Mouse (Mus musculus) left cerebral cortex, adult 9 months (tissue): ENCODE measurements around the gene 2410015M20Rik.
"Not testable (repeated sequence)": the region's sequence is repeated elsewhere in the genome, so short reads cannot be mapped to it uniquely, and the experiment has no call there.

Experiments used
- DNase-seq, 2 experiments: peaks; one replicate each; pipeline ENCODE4 v3.0.0; 2022; ENCODE audit warnings: low spot score in 2 of 2

The 2410015M20Rik gene

DNA sequence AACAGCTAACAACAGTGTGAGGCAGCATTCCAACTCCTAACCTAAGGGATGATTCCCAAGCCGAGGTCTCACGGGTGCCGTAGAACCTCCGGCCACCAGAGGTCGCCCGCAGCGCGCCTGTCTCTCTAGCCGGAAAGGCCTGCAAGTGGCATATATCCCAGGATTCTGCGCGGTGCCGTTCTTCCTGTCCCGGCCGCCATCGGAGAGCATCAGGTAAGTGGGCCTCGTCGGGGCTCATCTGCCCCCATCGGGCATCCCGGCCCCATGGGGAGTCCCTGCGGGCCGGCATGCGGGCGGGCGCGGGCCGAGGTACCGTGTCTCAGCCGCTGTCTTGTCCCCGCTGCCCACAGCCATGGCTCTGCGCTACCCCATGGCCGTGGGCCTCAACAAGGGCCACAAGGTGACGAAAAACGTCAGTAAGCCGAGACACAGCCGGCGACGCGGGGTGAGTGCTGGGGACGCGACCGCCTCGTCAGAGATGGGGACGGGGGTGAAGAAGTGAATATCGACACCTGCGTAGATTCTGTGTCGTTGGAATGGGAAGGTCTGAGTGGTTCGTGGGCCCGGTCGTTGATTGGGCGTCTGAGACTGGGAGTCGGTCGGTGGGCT is 3.8 kb upstream of the 2410015M20Rik start, which contains the start of gene Rpl36:
Rpl36 (plus strand) TSS at position 181 of the 609 bp plus-strand sequence.
- DNase-seq = peak; percentile 85 to 97

DNA sequence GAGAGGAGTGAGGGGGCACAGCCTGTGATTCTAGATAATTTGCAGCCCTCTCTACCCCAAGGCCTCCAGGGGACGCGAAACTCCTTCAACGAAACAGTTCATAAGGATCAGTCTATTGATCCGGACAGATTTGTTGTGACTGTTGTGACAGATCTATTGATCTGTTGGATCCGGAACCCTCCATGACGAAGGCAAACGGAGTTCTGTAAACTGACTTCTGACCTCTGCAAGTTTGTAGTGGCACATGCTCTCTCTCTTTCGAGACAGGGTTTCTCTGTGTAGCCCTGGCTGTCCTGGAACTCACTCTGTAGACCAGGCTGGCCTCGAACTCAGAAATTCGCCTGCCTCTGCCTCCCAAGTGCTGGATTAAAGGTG is 3.0 kb upstream of the 2410015M20Rik start:
- not testable (repeated sequence) for DNase-seq

GRCm38 (mm10) chr17:56611861-56612564 is 2.4 kb upstream of the 2410015M20Rik start:
- no peak for DNase-seq

- DNase-seq = no peak
Measured at GRCm38 (mm10) chr17:56611323-56611722, 1.8 kb upstream of the 2410015M20Rik start.

GRCm38 (mm10) chr17:56608699-56609098 is 872 bp downstream of the 2410015M20Rik start:
- DNase-seq = no peak

DNA sequence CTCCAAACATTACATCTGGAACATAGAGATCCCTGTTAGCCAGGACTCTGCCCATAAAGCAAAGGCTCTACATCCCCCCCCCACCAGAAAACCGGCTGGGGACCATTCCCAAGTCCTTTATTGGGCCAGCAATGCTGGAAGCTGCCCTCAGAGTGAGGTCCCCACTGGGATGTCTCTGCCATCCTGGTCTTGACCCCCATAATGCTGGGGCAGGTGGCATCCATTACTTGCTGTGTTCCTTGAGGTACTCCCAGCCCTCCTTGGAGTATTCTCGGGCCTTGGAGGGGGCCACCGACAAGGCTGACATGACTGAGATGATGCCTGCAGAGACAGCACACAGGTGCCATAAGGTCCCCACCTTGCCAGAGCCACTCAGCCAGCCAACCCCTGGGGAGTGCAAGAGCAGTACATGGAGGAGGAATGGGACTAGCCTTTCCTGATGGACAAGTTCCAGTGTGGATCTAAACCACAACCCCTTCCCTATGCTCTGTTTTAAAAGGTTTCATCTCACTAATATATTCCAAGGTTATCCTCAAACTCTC is 2.0 kb downstream of the 2410015M20Rik start:
- DNase-seq = no peak

GRCm38 (mm10) chr17:56605431-56605830 is 4.1 kb downstream of the 2410015M20Rik start:
- DNase-seq = no peak

DNA sequence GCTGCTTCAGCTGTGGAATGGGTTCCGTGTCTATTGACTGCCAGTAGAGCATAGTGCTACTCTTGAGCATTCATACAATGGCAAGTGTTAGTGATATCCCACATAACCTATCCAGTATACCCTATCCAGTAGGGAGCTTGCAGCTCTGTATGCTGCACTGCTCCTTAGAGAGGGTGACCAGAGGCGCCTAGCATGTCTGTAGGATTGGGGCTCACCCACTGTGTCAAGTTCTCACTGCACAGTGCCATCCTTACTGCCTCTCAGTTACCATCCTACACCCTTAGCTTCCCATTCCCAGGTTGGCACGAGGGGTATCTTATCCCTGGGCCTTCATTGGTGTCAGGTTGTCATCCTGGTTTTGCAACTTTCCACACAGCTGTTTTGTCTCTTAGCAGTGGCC is 5.1 kb downstream of the 2410015M20Rik start:
- no peak for DNase-seq

GRCm38 (mm10) chr17:56604070-56604380 is 5.5 kb downstream of the 2410015M20Rik start:
- DNase-seq = no peak

DNA sequence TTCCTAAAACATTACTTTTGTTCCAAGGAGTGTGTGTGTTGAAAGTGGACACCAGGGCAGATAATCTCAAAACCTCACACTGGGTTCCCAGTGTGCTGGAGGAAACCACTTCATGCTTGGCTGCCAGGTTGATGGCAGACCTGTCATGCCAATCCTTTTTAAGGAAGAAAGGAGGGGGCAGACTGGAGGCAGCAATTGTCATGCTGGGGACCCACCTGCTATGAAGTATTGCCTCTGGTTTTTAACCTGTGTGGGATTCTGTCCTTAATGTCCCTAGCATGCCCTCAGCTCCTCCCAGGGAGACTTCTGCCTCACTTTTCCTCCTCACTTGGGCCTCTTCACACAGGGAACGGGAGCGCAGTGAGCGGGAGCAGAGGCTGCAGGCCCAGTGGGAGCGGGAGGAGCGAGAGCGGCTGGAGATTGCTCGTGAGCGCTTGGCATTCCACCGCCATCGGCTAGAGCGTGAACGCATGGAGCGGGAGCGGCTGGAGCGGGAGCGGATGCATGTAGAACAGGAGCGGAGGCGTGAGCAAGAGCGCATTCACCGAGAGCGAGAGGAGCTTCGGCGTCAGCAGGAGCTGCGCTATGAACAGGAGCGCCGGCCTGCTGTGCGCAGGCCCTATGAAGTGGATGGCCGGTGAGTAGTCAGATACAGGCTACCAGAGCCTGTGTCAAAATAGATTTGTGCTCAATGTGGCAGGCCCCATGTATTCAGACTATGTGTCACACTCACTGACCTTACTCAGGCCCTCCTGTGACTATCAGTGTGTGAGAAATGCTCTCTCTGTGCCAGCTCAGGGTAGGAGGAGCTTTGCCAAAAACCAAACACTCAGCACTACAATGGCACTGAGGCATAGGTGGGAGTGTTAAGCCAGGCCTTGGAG is 6.1 kb downstream of the 2410015M20Rik start:
- no peak for DNase-seq

DNA sequence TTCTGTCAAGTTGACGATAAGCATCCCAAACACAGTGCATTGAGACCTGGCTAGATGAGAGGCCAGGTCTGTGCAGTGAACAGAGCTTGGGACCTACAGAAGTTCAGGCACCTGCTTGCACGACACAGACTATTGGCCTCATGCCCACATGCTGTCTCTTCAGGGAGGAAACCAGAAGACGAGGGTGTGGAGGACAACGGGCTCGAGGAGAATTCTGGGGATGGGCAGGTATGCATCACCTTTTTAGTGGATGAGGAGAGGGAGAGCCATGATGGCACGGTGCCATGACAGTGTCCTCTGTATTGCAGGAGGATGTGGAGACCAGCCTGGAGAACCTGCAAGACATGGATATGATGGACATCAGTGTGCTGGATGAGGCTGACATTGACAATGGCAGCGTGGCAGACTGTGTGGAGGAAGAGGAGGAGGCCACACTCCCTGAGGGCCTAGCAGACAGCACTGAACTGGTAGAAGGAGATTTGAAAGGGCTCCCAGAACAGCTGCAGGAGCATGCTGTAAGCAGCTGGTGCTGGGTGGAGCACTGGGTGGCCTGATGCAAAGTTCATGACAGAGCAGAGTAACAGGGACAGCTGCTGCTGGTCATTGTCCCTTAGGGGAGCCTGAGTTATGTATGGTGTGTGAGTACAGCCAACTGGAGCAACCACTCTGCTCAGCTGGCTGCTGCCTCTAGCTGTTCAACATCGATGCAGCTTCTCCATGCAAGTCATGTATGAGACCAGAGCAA is 15.9 kb downstream of the 2410015M20Rik start:
- no peak for DNase-seq

GRCm38 (mm10) chr17:56592553-56592952 is 17.0 kb downstream of the 2410015M20Rik start:
- DNase-seq = no peak

DNA sequence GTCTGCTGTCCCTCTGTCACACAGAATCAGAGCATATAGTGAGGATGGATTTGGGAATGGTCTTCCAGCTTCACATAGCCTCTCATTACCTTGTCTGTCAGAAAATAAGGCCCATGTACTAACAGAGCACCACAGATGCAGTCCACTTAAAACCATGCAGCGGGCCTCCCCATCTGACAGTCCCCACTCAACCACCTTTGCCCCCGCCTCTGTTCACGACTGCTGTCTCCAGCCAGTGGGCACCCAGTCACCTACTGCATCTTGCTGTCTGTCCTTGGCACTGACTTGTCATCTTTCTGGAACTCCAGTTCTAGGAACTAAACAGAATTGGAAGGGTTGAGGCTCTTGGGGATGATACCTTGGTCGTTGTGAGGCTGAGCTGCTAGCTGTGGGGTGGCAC is 20.6 kb downstream of the 2410015M20Rik start:
- no peak for DNase-seq

GRCm38 (mm10) chr17:56587773-56588172 is 21.8 kb downstream of the 2410015M20Rik start:
- DNase-seq = no peak

DNA sequence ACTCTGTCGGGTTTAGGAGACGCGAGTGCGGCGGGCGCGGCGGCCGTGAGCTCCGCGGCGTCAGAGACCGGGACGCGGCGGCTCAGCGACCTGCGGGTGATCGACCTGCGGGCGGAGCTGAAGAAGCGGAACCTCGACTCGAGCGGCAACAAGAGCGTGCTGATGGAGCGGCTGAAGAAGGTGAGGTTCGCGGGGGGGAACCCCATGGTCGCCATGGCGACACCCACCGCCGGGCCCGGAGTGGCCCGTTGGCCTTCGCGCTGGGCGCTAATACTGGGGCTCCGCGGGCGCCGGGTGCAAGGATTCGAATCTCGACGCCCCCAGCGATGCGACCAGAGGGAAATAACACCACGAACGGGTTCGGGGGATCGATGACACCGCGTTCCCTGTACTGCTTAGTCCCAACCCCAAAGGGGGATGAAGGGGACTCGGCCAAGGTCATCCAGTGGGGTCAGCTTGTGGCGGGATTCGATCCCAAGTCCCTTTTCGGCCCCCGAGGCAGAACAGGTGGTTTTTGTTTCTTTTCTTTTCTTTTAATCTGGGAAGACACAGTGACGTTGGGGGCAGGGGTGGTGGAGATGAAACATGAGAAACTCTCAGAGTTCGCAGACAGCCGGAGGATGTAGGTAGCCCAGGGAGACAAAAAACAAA is 24.3 kb downstream of the 2410015M20Rik start:
- peak in 1 of 2 experiments; percentile 42 for DNase-seq

DNA sequence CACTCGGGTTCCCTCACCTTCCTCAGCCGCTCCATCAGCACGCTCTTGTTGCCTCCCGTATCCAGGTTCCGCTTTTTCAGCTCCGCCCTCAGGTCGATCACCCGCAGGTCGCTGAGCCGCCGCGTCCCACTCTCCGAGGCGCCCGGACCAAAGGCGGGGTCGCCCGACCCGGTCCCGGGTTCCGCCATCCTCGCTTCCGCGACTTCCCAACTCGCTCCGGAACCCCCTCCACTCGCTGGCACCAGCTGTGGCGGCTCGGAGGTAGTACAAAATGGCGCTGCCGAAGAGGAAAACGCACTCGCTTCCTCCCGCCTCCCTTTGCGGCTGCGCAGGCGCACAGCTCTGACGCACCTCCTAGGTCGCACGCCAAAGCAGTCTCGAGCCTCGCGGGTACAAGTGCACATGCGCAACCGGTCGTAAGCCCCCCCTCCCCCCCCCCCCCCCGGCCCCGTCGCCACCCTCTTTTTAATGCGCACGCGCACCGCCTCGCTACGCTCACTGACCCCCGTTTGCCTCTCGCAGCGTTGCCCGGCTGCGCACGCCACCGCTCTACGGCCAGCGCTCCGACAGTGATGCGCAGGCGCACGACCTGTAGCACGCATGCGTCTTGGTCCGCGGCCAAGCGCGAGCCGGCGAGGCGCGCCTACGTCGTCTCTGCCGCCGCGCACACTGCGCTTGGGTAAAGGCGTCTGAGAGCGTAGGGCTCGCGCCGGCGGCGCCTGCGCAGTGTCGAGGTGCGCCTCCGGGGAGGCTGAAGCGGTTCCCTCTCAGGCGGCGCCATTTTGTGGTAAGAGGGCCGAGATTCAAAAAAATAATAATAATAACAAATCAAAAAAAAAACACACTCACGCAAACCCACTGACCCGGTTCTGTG is 25.1 kb downstream of the 2410015M20Rik start, which contains the start of the genes Safb2 and Safb:
Safb2 (minus strand) TSS at position 329 of the 874 bp plus-strand sequence.
Safb (plus strand) TSS at position 569 of the 874 bp plus-strand sequence.
- peak; percentile 98 for DNase-seq

GRCm38 (mm10) chr17:56583611-56584256 is 25.8 kb downstream of the 2410015M20Rik start:
- DNase-seq = peak; percentile 33 to 39

DNA sequence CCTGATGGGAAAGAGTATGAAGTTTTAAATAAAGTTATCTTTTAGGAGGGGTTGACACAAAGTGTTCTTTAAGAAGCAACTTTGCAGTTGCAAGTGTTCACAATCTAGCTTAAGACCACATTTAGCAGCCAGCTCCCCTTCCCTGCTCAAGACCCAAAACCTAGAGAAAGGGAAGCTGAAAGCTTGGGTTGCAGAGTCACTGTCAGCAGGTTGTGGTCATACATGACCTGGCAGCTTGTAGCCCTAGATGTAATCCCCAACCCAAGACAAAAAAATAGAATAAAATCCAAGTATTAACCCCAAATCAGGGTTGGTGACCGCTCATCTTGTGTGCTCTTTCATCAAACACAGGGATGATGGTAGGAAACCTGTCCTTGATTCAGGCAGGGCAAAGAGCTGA is 26.5 kb downstream of the 2410015M20Rik start:
- DNase-seq = no peak

DNA sequence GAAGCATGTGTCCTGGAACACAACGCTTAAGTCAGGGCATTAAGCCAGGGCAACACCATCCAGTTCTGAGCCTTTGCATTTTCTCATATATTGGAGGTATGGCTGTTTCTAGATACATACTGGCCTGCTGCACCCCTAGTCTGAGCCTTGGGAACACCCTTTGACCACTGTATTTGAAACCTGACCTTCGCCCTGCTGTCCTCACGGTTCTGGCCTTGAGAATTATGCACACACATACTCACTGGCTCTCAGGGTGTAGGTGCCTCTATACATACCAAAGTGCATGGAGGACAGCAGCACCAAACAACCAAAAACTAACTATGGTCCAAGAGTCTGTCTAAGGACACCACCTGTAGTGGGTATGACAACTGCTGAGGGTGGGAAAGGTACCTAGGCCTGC is 36.6 kb downstream of the 2410015M20Rik start:
- no peak for DNase-seq
